Mouse (Mus musculus) right cerebral cortex, postnatal 4 days (tissue): ENCODE data around the gene Sept5.
A peak's percentile ranks its signal among the peaks of the same experiment; 100 is the strongest.

Experiments
- DNase-seq: peaks from one replicate; pipeline ENCODE4 v3.0.0-alpha.2; 2022

Gene Sept5

DNA sequence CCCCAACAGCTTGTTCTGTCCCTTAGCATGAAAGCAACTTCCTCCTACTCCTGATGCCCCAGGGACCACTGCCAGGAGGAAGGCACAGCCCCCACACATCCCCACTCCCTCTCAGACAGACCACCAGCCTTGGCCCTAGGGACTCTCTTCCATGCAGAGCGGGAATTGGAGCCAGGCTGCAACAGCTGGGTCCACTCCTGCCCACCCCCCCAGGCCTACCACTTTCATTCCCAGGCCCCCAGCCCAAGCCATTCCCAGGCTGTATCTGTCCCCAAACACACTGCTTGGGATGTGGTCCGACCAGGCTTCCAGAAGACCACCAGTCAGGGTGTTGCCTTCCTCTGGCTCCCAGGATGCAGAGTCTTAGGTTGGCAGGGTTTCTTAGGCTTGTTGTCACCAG lies 20.7 kb downstream of the Sept5 start:
- DNase-seq: no peak

- no peak for DNase-seq
Measured at GRCm38 (mm10) chr16:18608226-18608625, 21.5 kb downstream of the Sept5 start.

DNA sequence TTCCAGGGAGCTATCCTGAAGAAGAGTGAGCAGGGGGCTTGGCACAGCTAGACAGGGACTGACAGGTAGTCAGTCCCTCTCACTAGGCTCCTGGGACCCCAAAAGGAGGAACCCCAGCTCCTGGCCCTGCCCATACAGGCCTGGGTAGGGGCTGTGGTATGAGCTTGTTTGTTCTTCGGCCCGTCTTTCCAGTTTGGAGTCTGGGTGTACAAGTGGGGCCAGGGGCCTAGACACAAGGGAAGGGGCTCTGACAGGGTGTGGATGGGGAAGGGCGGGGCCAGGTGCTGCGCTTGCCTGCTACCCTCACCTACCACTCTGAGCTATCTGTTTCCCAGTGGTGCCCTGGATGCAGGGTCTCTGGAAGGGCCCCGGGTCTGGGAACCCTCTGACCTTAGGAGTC lies 24.0 kb downstream of the Sept5 start:
- DNase-seq: no peak

GRCm38 (mm10) chr16:18604267-18604701 lies 25.5 kb downstream of the Sept5 start:
- DNase-seq: no peak

GRCm38 (mm10) chr16:18601447-18601846 lies 28.3 kb downstream of the Sept5 start:
- DNase-seq: no peak

DNA sequence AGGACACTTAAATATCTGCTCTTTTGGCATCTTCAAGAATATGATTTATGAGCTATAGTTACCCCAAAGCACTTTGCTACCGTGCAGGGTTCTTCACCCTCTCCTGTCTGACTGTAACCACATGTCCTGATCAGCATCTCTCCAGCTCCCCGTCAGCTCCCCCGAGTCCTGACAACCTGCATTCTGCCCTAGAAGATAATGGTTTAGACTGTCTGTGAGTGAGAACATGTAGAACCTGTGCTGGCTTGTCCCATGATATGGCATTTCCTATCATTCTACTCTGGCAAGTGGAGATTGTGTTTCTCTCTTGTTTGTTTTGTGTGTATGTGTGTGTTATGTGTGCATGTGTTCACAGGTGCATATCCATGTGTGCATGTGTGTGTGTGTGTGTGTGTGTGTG lies 31.7 kb downstream of the Sept5 start:
- no peak for DNase-seq

- DNase-seq: no peak
Measured at GRCm38 (mm10) chr16:18596255-18596654, 33.5 kb downstream of the Sept5 start.

DNA sequence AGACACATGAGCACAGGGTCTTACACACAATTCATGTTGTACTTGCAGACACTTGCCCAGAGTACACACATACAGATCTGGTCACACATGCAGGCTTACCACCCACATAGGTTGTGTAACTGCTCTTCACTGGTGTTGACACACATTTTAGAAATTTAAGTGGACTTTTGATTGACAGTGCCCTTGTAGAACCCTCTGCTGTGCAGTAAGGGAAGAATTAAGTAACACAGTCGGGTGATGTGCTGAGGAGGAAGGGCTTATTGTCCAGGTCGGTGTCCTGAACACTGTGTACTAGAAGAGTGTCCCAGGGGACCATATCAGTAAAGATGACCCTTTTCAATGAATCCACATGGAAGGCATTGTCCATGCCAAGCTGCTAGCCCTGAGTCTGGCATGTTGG lies 35.8 kb downstream of the Sept5 start:
- DNase-seq: no peak

DNA sequence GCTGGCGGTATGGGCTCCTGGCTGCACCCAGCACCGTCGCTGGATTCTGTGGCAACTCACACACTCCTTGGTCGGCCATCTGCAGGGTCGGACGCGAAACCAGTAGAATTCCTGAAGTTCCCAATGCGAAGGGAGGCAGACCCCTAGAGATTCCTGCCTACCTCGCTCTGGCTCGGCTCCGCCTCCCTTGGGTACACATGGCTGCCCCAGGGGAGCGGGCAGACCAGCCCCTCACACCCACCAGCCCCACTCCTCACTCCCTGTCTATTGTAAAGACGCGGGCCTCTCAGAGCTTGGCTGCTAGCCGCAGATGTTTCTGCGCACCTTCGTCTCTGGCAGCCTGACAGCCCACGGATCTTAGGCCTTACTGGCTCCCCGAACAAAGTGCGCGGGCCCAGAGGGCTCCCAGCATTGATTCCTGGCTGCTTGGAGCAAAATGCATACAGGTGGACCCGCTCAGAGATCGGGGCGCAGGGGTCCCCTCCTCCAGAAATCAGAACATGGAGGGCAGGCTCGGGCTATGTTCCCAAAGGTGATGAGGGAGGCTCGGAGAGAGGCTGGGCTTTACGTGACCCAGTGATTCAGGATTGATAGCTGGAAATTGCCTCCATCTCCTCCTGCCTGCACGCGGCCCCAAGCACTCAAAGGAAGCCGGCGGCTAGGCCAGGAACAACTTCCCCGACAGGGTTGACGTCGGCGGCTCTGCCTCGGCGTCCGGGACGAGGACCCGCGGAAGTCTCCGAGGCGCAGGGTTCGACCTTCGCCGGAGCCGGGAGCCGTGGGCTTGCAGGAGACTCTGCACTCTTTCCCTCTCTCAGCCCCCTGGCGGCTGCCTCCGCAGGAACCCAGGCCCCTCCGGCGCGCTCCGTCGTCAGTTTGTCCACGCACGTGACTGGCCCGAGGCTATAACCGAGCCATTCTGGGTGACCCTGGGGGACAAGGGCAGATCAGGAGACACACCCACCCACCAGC lies 38.4 kb downstream of the Sept5 start:
- DNase-seq: peak; percentile 38

DNA sequence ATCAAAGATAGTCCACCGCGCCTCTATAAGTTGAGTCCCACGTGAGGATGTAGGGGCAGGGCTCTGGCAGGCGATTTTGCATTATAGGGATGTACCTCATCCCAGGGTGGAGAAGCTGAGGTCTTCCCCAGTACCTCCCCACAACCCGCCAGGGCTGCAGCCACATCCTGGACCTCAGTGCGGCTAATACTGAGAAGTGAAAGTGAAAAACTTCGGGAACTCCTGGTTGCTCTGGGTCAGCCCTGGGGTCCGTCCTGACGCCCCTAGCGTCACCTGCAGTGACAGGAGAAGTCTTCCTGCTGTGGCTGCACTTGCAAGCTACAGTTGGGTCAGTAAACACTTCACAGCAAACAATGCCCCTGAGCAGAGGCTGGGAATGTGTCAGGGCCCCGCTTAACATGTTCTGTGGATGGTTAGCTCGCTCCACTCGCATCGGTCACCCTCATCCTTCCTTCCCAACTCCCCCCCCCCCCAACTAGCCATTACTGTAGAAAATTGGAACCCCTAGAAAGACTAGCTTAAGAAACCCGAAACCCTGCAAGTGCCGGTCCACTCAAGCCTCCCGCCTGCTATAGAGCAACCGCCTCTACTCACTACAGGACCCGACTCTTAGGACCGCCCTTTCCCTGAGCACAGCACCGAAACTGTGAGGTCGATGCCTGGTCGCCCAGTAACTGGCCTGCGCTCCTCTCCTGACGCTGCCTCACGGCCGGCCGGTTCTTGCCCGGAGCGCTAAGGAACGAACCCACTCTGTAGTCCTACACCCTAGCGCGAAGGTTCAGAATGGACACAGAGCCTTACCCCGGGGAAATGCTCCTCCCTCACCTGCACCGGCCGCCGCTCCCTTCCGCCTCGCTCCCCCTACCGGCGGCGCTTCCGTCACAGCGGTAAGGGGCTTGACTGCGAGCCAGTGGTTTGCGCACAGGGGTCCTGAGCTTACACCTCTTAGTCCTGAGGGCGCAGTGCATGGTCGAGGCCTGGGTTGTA lies 39.7 kb downstream of the Sept5 start, which contains the start of gene Tbx1:
Tbx1 (minus strand) TSS at position 868 of the 987 bp plus-strand sequence.
- DNase-seq: no peak

- no peak for DNase-seq
Measured at GRCm38 (mm10) chr16:18589080-18589621, 40.6 kb downstream of the Sept5 start.

- no peak for DNase-seq
Measured at GRCm38 (mm10) chr16:18588738-18589055, 41.1 kb downstream of the Sept5 start.

DNA sequence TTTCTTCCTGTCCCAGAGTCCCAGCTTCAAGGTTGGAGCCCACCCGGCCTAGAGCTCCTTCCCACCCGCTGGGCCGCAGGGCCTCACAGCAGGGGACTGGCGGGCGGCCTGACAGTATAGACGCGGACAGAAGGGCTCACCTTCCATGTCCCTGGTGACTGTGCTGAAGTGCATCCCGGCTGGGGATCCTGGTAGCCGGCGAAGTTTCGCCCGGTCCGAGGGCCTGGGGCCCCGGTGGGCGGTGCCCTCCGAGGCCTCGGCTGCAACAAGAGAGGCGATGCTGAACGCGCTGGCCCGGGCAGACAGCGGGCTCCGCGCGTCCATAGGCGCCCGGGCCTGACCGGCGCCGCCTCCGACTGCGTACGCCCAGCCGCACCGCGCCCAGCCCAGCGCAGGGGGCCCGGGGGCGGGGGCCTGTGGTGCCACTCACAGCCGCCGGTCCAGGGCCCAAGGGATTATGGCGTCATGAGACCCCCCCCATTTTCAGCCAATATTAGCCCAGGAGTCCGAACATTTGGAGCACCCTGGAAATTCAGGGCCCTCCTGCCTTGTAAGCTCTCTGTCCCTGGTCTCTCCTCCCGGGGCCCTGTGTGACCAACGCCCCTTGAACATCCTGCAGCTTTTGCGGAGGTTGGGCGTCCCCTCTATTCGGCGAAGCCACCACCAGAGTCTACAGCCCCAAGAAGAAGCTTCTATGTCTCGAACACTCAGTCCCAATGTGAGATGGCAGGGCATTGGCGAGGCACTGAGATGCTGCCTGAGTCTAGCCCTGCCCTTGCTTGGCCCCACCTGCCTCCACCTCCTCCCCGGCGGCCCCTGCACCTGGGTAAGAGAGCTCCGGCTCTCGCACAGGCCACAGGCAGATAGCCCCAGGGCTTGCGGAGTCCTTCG lies 41.7 kb downstream of the Sept5 start:
- DNase-seq: no peak

GRCm38 (mm10) chr16:18586906-18587546 lies 42.7 kb downstream of the Sept5 start:
- no peak for DNase-seq

- DNase-seq: no peak
Measured at GRCm38 (mm10) chr16:18586076-18586905, 43.5 kb downstream of the Sept5 start.

- no peak for DNase-seq
Measured at GRCm38 (mm10) chr16:18585676-18586075, 44.1 kb downstream of the Sept5 start.

DNA sequence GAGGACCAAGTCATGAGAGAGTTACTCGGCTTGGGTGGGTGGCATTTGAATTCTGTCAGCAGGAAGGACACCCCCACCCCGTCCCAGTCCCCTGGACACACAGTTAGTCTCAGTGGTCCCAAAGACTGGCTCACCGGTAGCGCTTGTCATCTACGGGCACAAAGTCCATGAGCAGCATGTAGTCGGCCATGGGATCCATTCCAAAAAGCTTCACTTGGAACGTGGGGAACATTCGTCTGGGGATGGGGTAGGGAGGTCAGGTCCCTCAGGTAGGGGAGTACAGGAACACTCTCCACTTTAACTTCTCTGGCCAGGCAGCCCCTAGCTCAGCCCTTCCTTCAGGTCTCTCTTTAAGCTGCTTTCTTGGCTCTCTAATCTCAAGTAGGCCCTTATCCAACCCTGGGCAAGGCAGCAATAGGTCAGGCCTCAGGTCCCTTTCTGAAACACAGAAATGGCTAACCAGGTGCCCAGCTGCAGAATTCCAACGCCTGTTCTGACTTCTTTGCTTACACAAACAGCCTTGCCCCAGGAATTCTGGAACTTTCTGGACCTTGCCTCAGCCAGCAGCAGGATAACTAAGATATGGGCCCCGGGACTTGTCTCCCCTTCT lies 44.7 kb downstream of the Sept5 start:
- DNase-seq: no peak

DNA sequence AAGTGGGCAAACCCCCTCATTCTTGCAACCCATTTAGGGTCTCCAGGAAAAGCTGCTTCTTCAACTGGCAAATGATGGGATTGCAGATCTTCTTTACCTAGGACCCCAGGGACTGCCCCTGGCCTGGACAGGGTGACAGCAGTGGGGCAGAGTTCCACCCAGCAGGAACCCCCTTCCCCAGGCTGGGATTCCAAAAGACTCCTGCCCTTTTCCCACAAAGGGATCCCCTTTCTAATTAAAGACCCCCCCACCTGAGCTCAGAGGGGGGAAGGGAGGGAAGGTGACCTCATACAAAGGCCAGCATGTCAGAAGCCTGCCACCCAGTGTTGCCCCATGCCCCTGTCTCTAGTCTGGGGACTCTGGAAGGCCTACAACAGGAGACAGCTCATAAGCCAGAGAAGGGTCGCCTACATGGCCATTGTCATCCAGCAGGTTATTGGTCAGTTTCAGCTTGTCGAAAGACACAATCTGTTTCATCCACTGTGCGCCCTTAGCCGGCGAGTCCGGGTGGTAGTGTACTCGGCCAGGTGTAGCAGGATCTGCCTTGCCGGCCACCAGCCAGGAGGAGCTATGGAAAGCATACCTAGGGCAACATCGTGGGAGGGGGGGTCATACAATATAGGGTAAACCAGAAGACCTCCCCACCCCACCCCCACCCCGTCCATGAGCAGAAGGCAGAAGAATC lies 45.9 kb downstream of the Sept5 start:
- no peak for DNase-seq

GRCm38 (mm10) chr16:18583169-18583568 lies 46.6 kb downstream of the Sept5 start:
- DNase-seq: no peak
